Mouse (Mus musculus): ENCODE measurements around the gene Arnt.

DNA sequence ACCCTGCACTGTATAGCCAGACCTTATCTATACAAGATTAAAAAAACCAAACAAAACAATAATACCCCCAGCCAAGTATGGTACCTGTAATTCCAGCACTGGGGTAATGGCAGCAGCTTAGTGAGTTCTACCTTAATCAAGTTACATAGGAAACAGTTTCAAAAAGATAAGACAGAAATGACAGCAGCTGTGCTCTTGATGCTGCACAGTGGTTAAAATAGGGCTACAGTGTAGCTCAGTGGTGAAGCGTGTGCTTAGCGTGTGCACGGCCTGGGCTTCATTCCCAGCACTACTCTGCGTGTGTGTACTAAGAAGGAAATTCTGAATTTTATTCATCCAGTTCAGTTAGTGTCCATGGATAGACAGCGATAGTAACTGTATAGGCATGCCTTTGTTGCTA is 22.2 kb downstream of the Arnt start:
- TF ChIP-seq CTCF (IDR thresholded peaks at IDR 0.05) (no peak), EP300 (IDR thresholded peaks at IDR 0.05) (no peak)
